Mouse (Mus musculus): Measurements from ENCODE around the gene Zfp994. TPM values are rescaled to one million over a fixed set of nuclear protein-coding genes. Genes with fewer than 3 reads are reported as not detected.
"Not testable (repeated sequence)": the region's sequence is repeated elsewhere in the genome, so short reads cannot be mapped to it uniquely, and the experiment has no call there.

The Zfp994 gene
- 1 to 10 TPM; 5.0 TPM for total RNA-seq (2021)
- long read RNA-seq, experiment 1, partial matches to known transcripts, result 1 of 4 reads
- long read RNA-seq, experiment 1, other reads (novel, unspliced or antisense), result 3 of 4 reads
- long read RNA-seq, experiment 2, full-length matches to known transcripts, result 2 of 6 reads
- long read RNA-seq, experiment 2, partial matches to known transcripts, result 1 of 6 reads
- long read RNA-seq, experiment 2, other reads (novel, unspliced or antisense), result 3 of 6 reads

DNA sequence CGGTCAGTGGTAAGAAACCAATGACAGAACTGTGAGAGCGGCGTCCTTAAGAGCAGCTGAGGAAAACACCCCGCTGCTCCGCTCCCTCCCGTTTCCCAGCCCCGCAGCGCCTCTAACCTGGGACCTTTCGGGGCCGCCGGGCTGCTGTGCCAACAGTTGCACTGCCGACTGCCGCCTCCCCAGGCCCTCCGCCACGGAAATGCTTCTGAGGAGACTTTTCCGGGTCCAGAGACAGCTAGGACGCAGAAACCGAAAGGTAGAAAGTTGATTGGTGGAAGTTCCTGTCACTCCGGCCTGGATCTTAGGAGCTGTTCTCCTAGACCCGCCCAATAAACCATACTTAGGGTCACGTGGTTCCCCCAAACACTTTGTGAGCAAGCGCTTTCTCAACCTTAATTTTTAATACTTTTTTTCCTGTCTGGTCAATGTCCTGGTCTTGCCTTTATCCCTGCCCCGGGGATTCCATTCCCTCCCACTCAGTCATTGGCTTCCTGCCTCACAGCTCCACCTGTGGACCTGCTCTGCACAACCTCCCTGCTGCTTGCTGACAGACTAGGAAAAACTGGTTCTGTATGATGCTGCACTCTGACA lies at the start of gene Zfp994:
Gene Zfp994 (minus strand): TSS at position 195 of the 591 bp plus-strand sequence.
- DNase-seq (ENCODE audit: low spot score in 2 of 2), result peak; percentile 95 to 97

DNA sequence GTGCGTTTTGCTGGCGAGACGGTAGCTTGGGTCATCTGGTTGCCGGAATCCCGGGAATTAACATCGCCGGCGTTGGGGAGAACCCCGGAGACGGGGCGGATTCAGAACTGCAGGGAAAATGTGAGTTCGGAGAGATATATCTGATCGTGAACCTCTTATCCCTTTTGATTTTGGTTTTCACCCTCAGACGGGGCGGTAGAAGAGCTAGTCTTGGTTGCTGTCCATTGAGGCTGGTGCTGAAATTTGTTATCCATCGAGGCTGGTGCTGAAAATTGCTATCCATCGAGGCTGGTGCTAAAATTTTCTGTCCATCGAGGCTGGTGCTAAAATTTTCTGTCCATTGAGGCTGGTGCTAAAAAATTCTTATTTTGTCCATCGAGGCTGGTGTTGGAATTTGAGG lies 5.3 kb upstream of the Zfp994 start:
- not testable (repeated sequence) for DNase-seq (ENCODE audit: low spot score in 2 of 2)

DNA sequence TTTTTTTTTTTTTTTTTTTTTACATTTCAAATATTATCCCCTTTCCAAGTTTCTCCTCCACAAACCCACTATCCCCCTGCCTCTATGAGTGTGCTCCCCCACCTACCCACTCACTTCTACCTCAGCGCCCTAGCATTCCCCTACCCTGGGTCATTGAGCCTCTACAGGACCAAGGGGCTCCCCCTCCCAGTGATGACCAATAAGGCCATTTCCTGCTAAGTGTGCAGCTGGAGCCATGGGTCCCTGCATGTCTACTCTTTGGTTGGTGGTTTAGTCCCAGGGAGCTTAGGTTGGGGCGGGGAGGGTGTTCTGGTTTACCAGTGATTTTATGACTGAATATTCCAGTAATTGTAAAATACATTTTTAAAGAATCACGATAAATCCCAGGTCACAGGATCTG lies 401 bp downstream of the Zfp994 start:
- DNase-seq (ENCODE audit: low spot score in 2 of 2), result peak in 1 of 2 experiments; percentile 1

DNA sequence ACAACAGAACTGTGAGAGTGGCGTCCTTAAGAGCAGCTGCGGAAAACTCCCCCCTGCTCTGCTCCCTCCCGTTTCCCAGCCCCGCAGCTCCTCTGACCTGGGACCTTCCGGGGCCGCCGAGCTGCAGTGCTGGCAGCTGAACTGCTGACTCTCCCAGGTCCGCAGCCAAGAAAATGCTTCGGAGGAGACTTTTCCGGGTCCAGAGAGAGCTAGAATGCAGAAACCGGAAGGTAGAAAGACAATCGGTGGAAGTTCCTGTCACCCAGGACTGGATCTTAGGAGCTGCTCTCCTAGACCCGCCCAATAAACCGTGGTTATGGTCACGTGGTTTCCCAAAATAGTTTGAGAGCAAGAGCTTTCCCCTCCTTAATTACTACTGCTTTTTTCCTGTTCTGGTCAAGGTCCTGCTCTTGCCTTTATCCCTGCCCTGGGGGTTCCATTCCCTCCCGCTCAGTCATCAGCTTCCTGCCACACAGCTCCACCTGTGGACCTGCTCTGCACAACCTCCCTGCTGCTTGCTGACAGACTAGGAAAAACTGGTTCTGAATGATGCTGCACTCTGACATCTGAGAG lies 59.6 kb downstream of the Zfp994 start, which contains the start of gene Zfp947:
Gene Zfp947 (minus strand): TSS at position 469 of the 573 bp plus-strand sequence.
- peak; percentile 3 to 4 for DNase-seq (ENCODE audit: low spot score in 2 of 2)

DNA sequence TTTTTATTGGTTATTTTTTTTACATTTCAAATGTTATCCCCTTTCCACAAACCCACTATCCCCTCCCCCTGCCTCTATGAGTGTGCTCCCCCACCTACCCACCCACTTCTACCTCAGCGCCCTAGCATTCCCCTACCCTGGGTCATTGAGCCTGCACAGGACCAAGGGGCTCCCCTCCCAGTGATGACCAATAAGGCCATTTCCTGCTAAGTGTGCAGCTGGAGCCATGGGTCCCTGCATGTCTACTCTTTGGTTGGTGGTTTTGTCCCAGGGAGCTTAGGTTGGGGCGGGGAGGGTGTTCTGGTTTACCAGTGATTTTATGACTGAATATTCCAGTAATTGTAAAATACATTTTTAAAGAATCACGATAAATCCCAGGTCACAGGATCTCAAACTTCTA lies 60.1 kb downstream of the Zfp994 start:
- DNase-seq (ENCODE audit: low spot score in 2 of 2), result not testable (repeated sequence)

DNA sequence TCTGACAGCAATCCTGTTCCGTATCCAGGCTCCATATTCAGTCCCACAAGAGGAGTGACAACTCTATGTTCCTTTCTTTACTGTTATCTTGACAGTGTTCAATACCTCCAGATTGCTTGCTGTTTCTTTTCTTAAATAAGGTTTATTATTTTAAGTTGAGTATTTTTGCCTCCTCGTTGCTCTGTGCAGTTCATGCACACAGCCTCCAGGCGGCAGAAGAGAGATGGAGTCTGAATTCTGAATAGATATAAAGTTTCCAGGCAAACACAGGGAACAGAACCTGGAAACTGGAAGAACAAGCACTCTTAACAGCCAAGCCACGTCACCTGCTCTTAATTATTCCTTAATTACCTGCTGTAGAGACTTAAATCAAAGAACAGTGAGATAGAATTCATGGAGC lies 71.5 kb downstream of the Zfp994 start:
- not testable (repeated sequence) for DNase-seq (ENCODE audit: low spot score in 2 of 2)

Other genes with a start within 250 kb of the Zfp994 start
- under 1 TPM; 0.21 to 0.90 TPM for gene Zfp947, start 59.4 kb downstream of the Zfp994 start, total RNA-seq (2021)
- 10 to 100 TPM; 10.8 to 11.8 TPM for gene CT030661.1, start 89.2 kb upstream of the Zfp994 start, total RNA-seq (2021)
- gene Zfp944, start 135.8 kb upstream of the Zfp994 start, total RNA-seq (2021), result 10 to 100 TPM; 10.3 to 11.0 TPM
- gene Zfp758, start 135.8 kb upstream of the Zfp994 start, total RNA-seq (2021), result 10 to 100 TPM; 10.5 to 11.2 TPM
- gene Zfp946, start 198.6 kb upstream of the Zfp994 start, total RNA-seq (2021), result 10 to 100 TPM in 1 of 2 experiments, 1 to 10 TPM in 1; 9.9 to 11.4 TPM

Measured in layer of hippocampus, postnatal 14 days (tissue).